Mouse (Mus musculus) ES-E14 (cell line): ENCODE results near the gene Uchl5.

ENCODE experiments used
- HCFC1 ChIP-seq: IDR thresholded peaks from 2 replicates; pipeline ENCODE4 v1.6.1; 2012; ENCODE audit warnings: low read length, inconsistent platforms, borderline replicate concordance; ENCODE audit not compliant: insufficient read depth
- MAFK ChIP-seq: IDR thresholded peaks from 2 replicates; pipeline ENCODE4 v1.6.1; 2014; ENCODE audit warnings: mild to moderate bottlenecking, low read depth, low read length, inconsistent platforms; ENCODE audit not compliant: insufficient read depth
- ZC3H11A ChIP-seq: IDR thresholded peaks from 2 replicates; pipeline ENCODE4 v1.6.1; 2012; ENCODE audit warnings: low read depth, mild to moderate bottlenecking, inconsistent platforms, low read length, borderline replicate concordance
- ZNF384 ChIP-seq: IDR thresholded peaks from 2 replicates; pipeline ENCODE4 v1.6.1; 2012; ENCODE audit warnings: low read depth, low read length, inconsistent platforms

DNA sequence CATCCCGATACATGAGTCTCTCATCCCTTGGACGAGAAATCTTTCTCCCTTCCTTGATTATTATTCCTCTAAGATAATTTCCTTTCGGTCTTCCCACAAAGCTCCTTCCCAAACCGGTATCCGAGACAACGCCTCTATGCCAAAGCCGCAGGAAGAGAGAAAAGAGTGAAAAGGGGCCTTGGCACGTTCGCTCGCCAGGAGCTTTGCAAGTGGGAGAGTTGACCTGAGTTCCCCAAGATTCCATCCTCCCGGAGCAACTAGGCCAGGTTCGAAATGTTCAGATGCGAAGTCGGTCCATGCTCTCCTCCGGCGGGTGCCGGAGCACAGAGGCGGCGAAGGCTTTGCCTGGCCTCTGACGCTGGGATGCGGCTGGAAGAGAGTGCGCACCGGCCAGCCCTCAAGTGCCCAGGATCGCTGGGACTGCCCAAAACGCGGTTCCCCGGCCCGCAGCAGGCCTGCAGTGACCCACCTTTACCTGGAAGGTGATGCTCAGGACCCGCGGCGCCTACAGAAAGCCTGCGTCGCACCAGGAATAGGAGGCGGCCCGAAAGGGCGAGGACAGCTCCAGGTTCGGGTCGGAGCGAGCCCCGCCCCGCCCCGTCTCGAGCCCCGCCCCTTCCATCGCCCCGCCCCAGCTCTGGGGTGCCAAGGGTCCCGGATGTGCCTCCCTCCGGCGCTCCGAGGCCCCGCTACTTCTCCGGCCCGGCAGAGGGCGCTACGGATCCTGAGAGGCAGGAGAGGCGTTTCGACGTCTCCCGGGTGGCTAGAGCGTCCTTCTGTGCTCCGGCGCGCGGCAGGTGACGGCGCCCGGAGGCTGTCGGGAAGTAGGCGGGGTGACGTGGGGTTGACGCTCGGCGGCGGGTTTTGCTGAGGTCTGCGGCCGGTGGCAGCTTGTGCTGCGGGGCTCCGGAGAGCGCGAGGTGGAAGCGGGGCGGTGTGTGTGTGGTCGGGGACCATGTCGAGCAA, at the start of gene Uchl5, which contains the start of gene Trove2:
- TF ChIP-seq ZC3H11A (no peak), HCFC1 (peak; percentile 77; the same call in 1 of the 2 replicates), MAFK (0 out of 2 replicates have a peak, but pooled peaks have one; percentile 3), ZNF384 (0 out of 2 replicates have a peak, but pooled peaks have one; percentile 12)
